Mouse (Mus musculus) MEL (cell line): ENCODE data around the gene Fmnl2. TPM values are rescaled to one million over a fixed set of nuclear protein-coding genes. Genes with fewer than 3 reads are reported as not detected.

Experiments
- DNase-seq: peaks from one replicate; pipeline ENCODE4 v3.0.0; 2011; ENCODE audit warnings: low read depth, low spot score
- H3K27ac ChIP-seq: 2 replicates; pipeline ENCODE4 v1.5.1; 2012; ENCODE audit warnings: low read depth, mild to moderate bottlenecking, control low read depth, low read length, moderate library complexity; ENCODE audit not compliant: control insufficient read depth
- H3K27me3 ChIP-seq, 2 experiments: fragments of 150-350 bp in 1 of 2; sonication (generic) in 1 of 2; 2 replicates each; pipeline ENCODE4 v1.6.1; 2012; ENCODE audit warnings: low read length in 2 of 2, mild to moderate bottlenecking in 2 of 2, improper control_type of control experiment in 1 of 2, moderate library complexity in 1 of 2; ENCODE audit not compliant: insufficient read depth in 2 of 2, control insufficient read depth in 1 of 2
- H3K36me3 ChIP-seq, 2 experiments: 2 replicates each; pipeline ENCODE4 v1.6.1; 2012 to 2014; ENCODE audit warnings: low read length in 2 of 2, improper control_type of control experiment in 1 of 2, inconsistent platforms in 1 of 2, mild to moderate bottlenecking in 1 of 2; ENCODE audit not compliant: insufficient read depth in 2 of 2, control insufficient read depth in 1 of 2
- H3K4me1 ChIP-seq, 2 experiments: fragments of 150-350 bp in 1 of 2; sonication (generic) in 1 of 2; 2 replicates each; pipeline ENCODE4 v1.6.1; 2012; ENCODE audit warnings: low read length in 2 of 2, improper control_type of control experiment in 1 of 2, mild to moderate bottlenecking in 1 of 2; ENCODE audit not compliant: insufficient read depth in 2 of 2, control insufficient read depth in 1 of 2
- H3K4me3 ChIP-seq, 2 experiments: fragments of 150-350 bp in 1 of 2; sonication (generic) in 1 of 2; 2 replicates each; pipeline ENCODE4 v1.5.1; 2012; ENCODE audit warnings: low read depth in 2 of 2, low read length in 2 of 2, mild to moderate bottlenecking in 2 of 2, moderate library complexity in 2 of 2, control low read depth in 1 of 2, improper control_type of control experiment in 1 of 2; ENCODE audit not compliant: control insufficient read depth in 1 of 2, insufficient read depth in 1 of 2
- H3K79me2 ChIP-seq: 2 replicates; pipeline ENCODE4 v1.6.1; 2012; ENCODE audit warnings: mild to moderate bottlenecking, low read length, moderate library complexity; ENCODE audit not compliant: control insufficient read depth, poor library complexity, insufficient read depth
- H3K9ac ChIP-seq: 2 replicates; pipeline ENCODE4 v1.6.1; 2012; ENCODE audit warnings: low read depth, mild to moderate bottlenecking, control low read depth, low read length, moderate library complexity; ENCODE audit not compliant: control insufficient read depth, poor library complexity, severe bottlenecking
- H3K9me3 ChIP-seq: fragments of 150-350 bp; sonication (generic); replicated peaks from 2 replicates; pipeline ENCODE4 v1.6.1; 2012; ENCODE audit warnings: mild to moderate bottlenecking, low read length, improper control_type of control experiment, moderate library complexity; ENCODE audit not compliant: insufficient read depth
- CHD1 ChIP-seq: IDR thresholded peaks from 2 replicates; pipeline ENCODE4 v1.6.1; 2012; ENCODE audit warnings: low read depth, mild to moderate bottlenecking, inconsistent platforms, low read length, improper control_type of control experiment
- CHD2 ChIP-seq: IDR thresholded peaks from 2 replicates; pipeline ENCODE4 v1.6.1; 2011; ENCODE audit warnings: low read length, improper control_type of control experiment
- CTCF ChIP-seq, 3 experiments: IDR thresholded peaks in 2 of 3; conservative IDR thresholded peaks in 1 of 3; 2 replicates each; pipeline ENCODE4 v1.5.1; 2011 to 2012; ENCODE audit warnings: low read length in 3 of 3, low read depth in 2 of 3, mild to moderate bottlenecking in 2 of 3, improper control_type of control experiment in 1 of 3, inconsistent platforms in 1 of 3, mixed read lengths in 1 of 3, moderate library complexity in 1 of 3; ENCODE audit not compliant: control insufficient read depth in 1 of 3, insufficient read depth in 1 of 3, poor library complexity in 1 of 3, severe bottlenecking in 1 of 3
- GATA1 ChIP-seq: IDR thresholded peaks from 2 replicates; pipeline ENCODE4 v1.6.1; 2011; ENCODE audit warnings: low read depth, low read length, improper control_type of control experiment
- JUND ChIP-seq: IDR thresholded peaks from 2 replicates; pipeline ENCODE4 v1.6.1; 2011; ENCODE audit warnings: low read depth, mild to moderate bottlenecking, improper control_type of control experiment, low read length
- MAFK ChIP-seq: IDR thresholded peaks from 2 replicates; pipeline ENCODE4 v1.6.1; 2011; ENCODE audit warnings: low read depth, mild to moderate bottlenecking, low read length, improper control_type of control experiment, borderline replicate concordance
- MAX ChIP-seq: IDR thresholded peaks from 2 replicates; pipeline ENCODE4 v1.6.1; 2011; ENCODE audit warnings: low read length, improper control_type of control experiment
- MEF2A ChIP-seq: IDR thresholded peaks from 2 replicates; pipeline ENCODE4 v1.6.1; 2014; ENCODE audit warnings: low read depth, mild to moderate bottlenecking, inconsistent platforms, low read length, improper control_type of control experiment; ENCODE audit not compliant: poor library complexity, insufficient replicate concordance, severe bottlenecking; ENCODE audit errors: extremely low read depth
- MYB ChIP-seq: IDR thresholded peaks from 2 replicates; pipeline ENCODE4 v1.6.1; 2011; ENCODE audit warnings: mild to moderate bottlenecking, low read depth, low read length, improper control_type of control experiment
- NELFE ChIP-seq: IDR thresholded peaks from 2 replicates; pipeline ENCODE4 v1.6.1; 2011; ENCODE audit warnings: low read depth, low read length, improper control_type of control experiment
- POLR2A ChIP-seq, 2 experiments: IDR thresholded peaks; 2 replicates each; pipeline ENCODE4 v1.6.1; 2011 to 2012; ENCODE audit warnings: low read length in 2 of 2, mild to moderate bottlenecking in 2 of 2, control low read depth in 1 of 2, improper control_type of control experiment in 1 of 2, low read depth in 1 of 2, moderate library complexity in 1 of 2; ENCODE audit not compliant: control insufficient read depth in 1 of 2, insufficient read depth in 1 of 2, poor library complexity in 1 of 2
- POLR2AphosphoS5 ChIP-seq: IDR thresholded peaks from 2 replicates; pipeline ENCODE4 v1.6.1; 2012; ENCODE audit warnings: low read depth, borderline replicate concordance, mild to moderate bottlenecking, inconsistent platforms, low read length, moderate library complexity, mixed read lengths
- SIN3A ChIP-seq: IDR thresholded peaks from 2 replicates; pipeline ENCODE4 v1.6.1; 2012; ENCODE audit warnings: low read length, improper control_type of control experiment, inconsistent platforms
- SMC3 ChIP-seq: IDR thresholded peaks from 2 replicates; pipeline ENCODE4 v1.6.1; 2011; ENCODE audit warnings: low read depth, low read length, improper control_type of control experiment
- UBTF ChIP-seq: IDR thresholded peaks from 2 replicates; pipeline ENCODE4 v1.6.1; 2012; ENCODE audit warnings: low read depth, mild to moderate bottlenecking, inconsistent platforms, low read length, improper control_type of control experiment, moderate library complexity, borderline replicate concordance; ENCODE audit not compliant: insufficient read depth
- ZKSCAN1 ChIP-seq: IDR thresholded peaks from 2 replicates; pipeline ENCODE4 v1.6.1; 2012; ENCODE audit warnings: low read depth, mild to moderate bottlenecking, inconsistent platforms, low read length, improper control_type of control experiment, moderate library complexity
- polyA plus RNA-seq, 2 experiments: library from polyadenylated mRNA; stranded (reverse) in 1 of 2; unstranded in 1 of 2; fragments of >175 nt in 1 of 2; fragments of >200 nt in 1 of 2; gene quantifications; 2 replicates each; pipeline versions ENCODE4 v1.2.1 to v1.2.4; 2012; ENCODE audit warnings: low replicate concordance in 2 of 2, low read depth in 1 of 2; ENCODE audit not compliant: insufficient read length in 2 of 2, insufficient read depth in 1 of 2, missing spikeins in 1 of 2
- total RNA-seq: library from RNA; depleted of rRNA; stranded (reverse); fragments of 300-350 nt; gene quantifications from 2 replicates; pipeline ENCODE4 v1.2.3, GENCODE M21; 2012

Fmnl2 gene
- total and polyA plus RNA-seq, 3 experiments, result not detected

- TF ChIP-seq UBTF (no peak), POLR2A (IDR thresholded peaks at IDR 0.05; ENCODE audit: control insufficient read depth in 1 of 2, insufficient read depth in 1 of 2, low read depth in 1 of 2, low read length in 2 of 2, poor library complexity in 1 of 2) (no peak), MAFK (no peak), CTCF (IDR thresholded peaks at IDR 0.05 in 2 of 3, conservative IDR thresholded peaks at IDR 0.05 in 1 of 3; ENCODE audit: control insufficient read depth in 1 of 3, insufficient read depth in 1 of 3, low read depth in 2 of 3, low read length in 3 of 3, poor library complexity in 1 of 3, severe bottlenecking in 1 of 3) (no peak), SIN3A (no peak), CHD1 (no peak), ZKSCAN1 (no peak)
- TF ChIP-seq, all 39 proteins: peak for 7
Observed at GRCm38 (mm10) chr2:53051502-53051901, 193.8 kb downstream of the Fmnl2 start (continued).

- no peak overlapping the region for H3K27ac ChIP-seq
- peaks cover 0 to 4% of the 10 kb centered on the region in 2 experiments; a peak in 2 of 4 replicates for H3K36me3 ChIP-seq
- no peaks in the 10 kb centered on the region for H3K9me3 ChIP-seq
- H3K27me3 ChIP-seq, result no peaks in the 10 kb centered on the region
- H3K9ac ChIP-seq, result no peak overlapping the region
- no peak for TF ChIP-seq GATA1
- no peak for TF ChIP-seq SMC3
- no peak for TF ChIP-seq POLR2AphosphoS5
- H3K4me1 ChIP-seq, result peaks cover 0 to 7% of the 10 kb centered on the region in 2 experiments; a peak in 1 of 4 replicates
- DNase-seq, result no peak
- H3K4me3 ChIP-seq, result no peak overlapping the region
- H3K79me2 ChIP-seq, result no peaks in the 10 kb centered on the region
Observed at GRCm38 (mm10) chr2:53053714-53054113, 196.1 kb downstream of the Fmnl2 start.

DNA sequence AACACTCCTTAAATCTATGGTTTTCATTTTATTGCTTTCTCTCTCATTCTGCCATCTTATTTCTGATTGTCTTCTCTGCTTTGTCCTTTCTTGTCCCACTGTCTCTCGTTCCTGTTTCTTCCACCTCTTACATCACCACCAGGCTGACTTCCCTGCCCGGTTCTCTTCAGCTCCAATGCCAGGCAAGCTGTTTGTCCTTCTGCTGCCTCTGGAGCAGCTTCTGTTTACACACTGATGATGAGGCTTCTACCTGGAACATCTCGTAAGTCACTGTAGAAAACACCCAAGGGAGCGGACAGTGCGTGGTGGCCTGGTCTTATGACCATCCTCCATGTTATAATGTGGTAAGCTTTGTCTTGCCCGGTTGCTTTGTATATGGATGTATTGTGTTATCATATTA is 198.9 kb downstream of the Fmnl2 start:
- no peaks in the 10 kb centered on the region; a peak in 1 of 4 replicates for H3K36me3 ChIP-seq
- DNase-seq, result no peak
- H3K27ac ChIP-seq, result no peak overlapping the region
- H3K4me1 ChIP-seq, result 0 out of 4 replicates have a peak, but pooled peaks cover 0 to under 1% of the 10 kb centered on the region in 2 experiments
- no peaks in the 10 kb centered on the region for H3K79me2 ChIP-seq
- no peak for TF ChIP-seq MYB
- TF ChIP-seq MEF2A, result no peak
- TF ChIP-seq CTCF (IDR thresholded peaks at IDR 0.05 in 2 of 3, conservative IDR thresholded peaks at IDR 0.05 in 1 of 3; ENCODE audit: control insufficient read depth in 1 of 3, insufficient read depth in 1 of 3, low read depth in 2 of 3, low read length in 3 of 3, poor library complexity in 1 of 3, severe bottlenecking in 1 of 3), result no peak
- TF ChIP-seq JUND, result no peak
- no peak for TF ChIP-seq NELFE
- no peak for TF ChIP-seq CHD2
- TF ChIP-seq MAX, result no peak
- no peak for TF ChIP-seq MAFK
- no peak overlapping the region for H3K4me3 ChIP-seq
- H3K9me3 ChIP-seq, result no peaks in the 10 kb centered on the region
- H3K27me3 ChIP-seq, result no peaks in the 10 kb centered on the region
- no peak overlapping the region for H3K9ac ChIP-seq
